Mouse (Mus musculus): ENCODE data around the gene Il33.

DNA sequence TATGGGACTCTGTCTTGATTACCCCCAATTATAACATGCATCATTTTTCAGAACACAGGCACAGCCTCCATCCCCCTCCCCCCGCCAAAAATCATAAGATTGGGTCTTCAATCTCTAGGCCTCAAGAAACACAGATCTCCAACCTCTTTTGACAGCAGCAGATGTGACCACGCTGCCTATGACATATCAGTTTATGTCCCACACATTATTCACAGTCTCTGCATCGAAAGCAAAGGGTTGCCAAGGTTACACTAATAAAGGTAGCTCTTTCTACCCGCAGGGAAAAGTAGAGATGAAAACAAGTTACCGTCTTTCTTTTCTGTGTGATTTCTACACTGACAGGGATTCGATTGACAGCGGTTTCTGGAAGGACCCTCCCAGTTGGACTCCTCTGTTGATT lies 29.9 kb upstream of the Il33 start:
- no peak for TF ChIP-seq CTCF (conservative IDR thresholded peaks at IDR 0.05; ENCODE audit: low read length)
- no peak for TF ChIP-seq NANOG (IDR thresholded peaks at IDR 0.05; ENCODE audit: borderline replicate concordance, low read length)

All from E14TG2a.4 (cell line).